8 mouse cellular contexts compared by ENCODE assay signal in the genomic region with DNA sequence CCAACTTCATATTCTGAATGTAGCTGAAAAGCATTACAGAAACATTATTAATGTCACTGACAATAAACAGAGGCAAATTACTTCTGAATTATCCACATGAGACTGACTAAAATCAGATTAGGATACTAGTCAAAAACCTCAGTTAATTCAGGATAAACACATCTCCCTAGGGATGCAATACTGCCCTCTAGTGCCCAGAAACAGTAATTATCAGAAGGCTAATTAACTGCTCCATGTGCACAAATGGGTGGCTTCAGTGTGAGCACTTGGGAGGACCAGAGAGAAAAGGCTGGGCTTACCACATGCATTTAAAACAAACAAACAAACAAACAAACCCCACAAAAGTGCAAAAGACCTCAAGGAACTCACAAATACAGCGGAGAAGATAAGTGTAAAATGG.
DNase-seq lines count a peak whose midpoint lies in the region; ATAC-seq and TF ChIP-seq lines count a peak whose summit lies in the region.

No protein-coding gene starts in this region.

- H3K27ac ChIP-seq in intestine, postnatal 0 days (ENCODE audit: low read depth, low read length) = no peak overlapping the region
- no peak overlapping the region for H3K27ac ChIP-seq in intestine, embryonic 15.5 days

- no peaks in the 10 kb centered on the region for H3K27me3 ChIP-seq in intestine, postnatal 0 days (replicated peaks; ENCODE audit: control insufficient read depth, insufficient read depth, low read length)
- H3K27me3 ChIP-seq in intestine, embryonic 15.5 days (replicated peaks) = no peaks in the 10 kb centered on the region

- DNase-seq in urinary bladder, postnatal 14 days (ENCODE audit: low spot score) = peak; percentile 24
- DNase-seq in urinary bladder, adult 18-20 months (ENCODE audit: low spot score in 2 of 2) = no peak
- DNase-seq in cerebellum, adult 8-10 months = peak; percentile 34
- DNase-seq in mesoderm, embryonic 11.5 days (ENCODE audit: low read depth, low spot score) = peak; percentile 53
- DNase-seq in gastrocnemius, postnatal 14 days = no peak
- DNase-seq in adrenal gland, postnatal 25 days = no peak

- H3K36me3 ChIP-seq in intestine, postnatal 0 days (ENCODE audit: control insufficient read depth, insufficient read depth) = no peaks in the 10 kb centered on the region
- H3K36me3 ChIP-seq in intestine, embryonic 15.5 days = no peaks in the 10 kb centered on the region

- TF ChIP-seq CTCF in intestine, postnatal 0 days (IDR thresholded peaks at IDR 0.05; ENCODE audit: low read depth) = peak; percentile 92

- 71% methylated on average over 1 of the region's 1 CpGs for WGBS in intestine, postnatal 0 days
- 60% methylated on average over 1 of the region's 1 CpGs for WGBS in intestine, embryonic 15.5 days

- H3K4me3 ChIP-seq in intestine, postnatal 0 days (ENCODE audit: low read depth, low read length) = no peak overlapping the region
- no peak overlapping the region for H3K4me3 ChIP-seq in intestine, embryonic 15.5 days (replicated peaks)

- intact Hi-C loops in gastrocnemius, postnatal 14 days (cut with DNase I; ENCODE audit: low total_unique reads) = no loop called here

- no peak overlapping the region for H3K4me2 ChIP-seq in intestine, postnatal 0 days (replicated peaks; ENCODE audit: low read depth)
- no peak overlapping the region for H3K4me2 ChIP-seq in intestine, embryonic 15.5 days (replicated peaks)

- H3K9ac ChIP-seq in intestine, postnatal 0 days (ENCODE audit: low read depth, low read length) = no peak overlapping the region
- no peak overlapping the region for H3K9ac ChIP-seq in intestine, embryonic 15.5 days

- H3K9me3 ChIP-seq in intestine, postnatal 0 days (ENCODE audit: control insufficient read depth) = no peaks in the 10 kb centered on the region
- H3K9me3 ChIP-seq in intestine, embryonic 15.5 days = no peaks in the 10 kb centered on the region

- ATAC-seq in intestine, postnatal 0 days = no peak
- no peak for ATAC-seq in intestine, embryonic 15.5 days

- no peaks in the 10 kb centered on the region for H3K4me1 ChIP-seq in intestine, postnatal 0 days (replicated peaks; ENCODE audit: control insufficient read depth, insufficient read depth, low read length)
- peaks cover 13% of the 10 kb centered on the region for H3K4me1 ChIP-seq in intestine, embryonic 15.5 days (replicated peaks)

Comparison
In these comparisons a context has a peak if more than half of its experiments do, and no peak if none do; other contexts are left out.
1. DNase-seq: peak in urinary bladder, postnatal 14 days (single experiment), cerebellum, adult 8-10 months (single experiment) and mesoderm, embryonic 11.5 days (single experiment); none in urinary bladder, adult 18-20 months (0 of 2), gastrocnemius, postnatal 14 days (single experiment) and adrenal gland, postnatal 25 days (single experiment).